10 mouse cellular contexts compared by ENCODE assay signal in genomic region chr1:179940071-179940786, GRCm38 (mm10). TPM values are rescaled to one million over a fixed set of nuclear protein-coding genes. Genes with fewer than 3 reads are reported as not detected.
DNase-seq lines count a peak whose midpoint lies in the region; ATAC-seq and TF ChIP-seq lines count a peak whose summit lies in the region.
"Had no signal": no experiment of that assay in that cellular context is flagged by ENCODE, and none has a peak within 500 bp of the region (broad histone marks: within the 10 kb centered on the region; RNA-seq: fewer than 3 reads in every experiment).

No protein-coding gene starts in this region.

- no peaks in the 10 kb centered on the region for H3K9me3 ChIP-seq in intestine, embryonic 14.5 days (ENCODE audit: control insufficient read depth, low read length)
- no peaks in the 10 kb centered on the region for H3K9me3 ChIP-seq in intestine, postnatal 0 days (ENCODE audit: control insufficient read depth)
- H3K9me3 ChIP-seq in stomach, postnatal 0 days (ENCODE audit: control insufficient read depth, low read length) = no peaks in the 10 kb centered on the region
- H3K9me3 ChIP-seq in midbrain, embryonic 10.5 days (replicated peaks) = no peaks in the 10 kb centered on the region

- WGBS in intestine, embryonic 14.5 days = 69% methylated on average over 23 of the region's 23 CpGs
- WGBS in intestine, postnatal 0 days = 75% methylated on average over 23 of the region's 23 CpGs
- 47% methylated on average over 23 of the region's 23 CpGs for WGBS in stomach, postnatal 0 days
- WGBS in midbrain, embryonic 10.5 days = 89% methylated on average over 23 of the region's 23 CpGs

- no peak for TF ChIP-seq CTCF in intestine, postnatal 0 days (IDR thresholded peaks at IDR 0.05; ENCODE audit: low read depth)
- no peak for TF ChIP-seq CTCF in stomach, postnatal 0 days (IDR thresholded peaks at IDR 0.05; ENCODE audit: low read depth)

- no peak for TF ChIP-seq EP300 in stomach, postnatal 0 days (optimal IDR thresholded peaks at IDR 0.05)

- no peak overlapping the region for H3K4me2 ChIP-seq in intestine, embryonic 14.5 days (ENCODE audit: low read length)
- no peak overlapping the region; the same call in 1 of the 2 replicates for H3K4me2 ChIP-seq in intestine, postnatal 0 days (replicated peaks; ENCODE audit: low read depth)
- H3K4me2 ChIP-seq in stomach, postnatal 0 days (replicated peaks; ENCODE audit: low read depth) = peak overlapping the region; percentile 34

- ATAC-seq in intestine, embryonic 14.5 days (replicated peaks; ENCODE audit: low FRiP score, low TSS enrichment, low read depth) = no peak
- ATAC-seq in intestine, postnatal 0 days = no peak
- no peak for ATAC-seq in stomach, postnatal 0 days (ENCODE audit: low FRiP score, low TSS enrichment)
- ATAC-seq: forebrain, embryonic 16.5 days had no signal

- no peaks in the 10 kb centered on the region; the same call in 1 of the 2 replicates for H3K4me1 ChIP-seq in intestine, embryonic 14.5 days (replicated peaks; ENCODE audit: control insufficient read depth, insufficient read depth, low read length)
- H3K4me1 ChIP-seq in intestine, postnatal 0 days (replicated peaks; ENCODE audit: control insufficient read depth, insufficient read depth, low read length) = no peaks in the 10 kb centered on the region
- H3K4me1 ChIP-seq in stomach, postnatal 0 days (replicated peaks; ENCODE audit: control insufficient read depth, insufficient read depth) = no peaks in the 10 kb centered on the region
- H3K4me1 ChIP-seq in midbrain, embryonic 10.5 days = no peaks in the 10 kb centered on the region

- no peaks in the 10 kb centered on the region for H3K36me3 ChIP-seq in intestine, embryonic 14.5 days (ENCODE audit: control insufficient read depth, insufficient read depth, low read length)
- no peaks in the 10 kb centered on the region for H3K36me3 ChIP-seq in intestine, postnatal 0 days (ENCODE audit: control insufficient read depth, insufficient read depth)
- no peaks in the 10 kb centered on the region for H3K36me3 ChIP-seq in stomach, postnatal 0 days (ENCODE audit: control insufficient read depth, insufficient read depth, low read length)
- no peaks in the 10 kb centered on the region for H3K36me3 ChIP-seq in midbrain, embryonic 10.5 days

- H3K27ac ChIP-seq in intestine, embryonic 14.5 days (ENCODE audit: low read depth) = peak overlapping the region; percentile 51; the same call in 1 of the 2 replicates
- H3K27ac ChIP-seq in intestine, postnatal 0 days (ENCODE audit: low read depth, low read length) = no peak overlapping the region
- H3K27ac ChIP-seq in stomach, postnatal 0 days (replicated peaks) = peak overlapping the region; percentile 70
- H3K27ac ChIP-seq in midbrain, embryonic 10.5 days (replicated peaks) = no peak overlapping the region

- H3K9ac ChIP-seq in intestine, embryonic 14.5 days (ENCODE audit: low read length) = no peak overlapping the region
- no peak overlapping the region for H3K9ac ChIP-seq in intestine, postnatal 0 days (ENCODE audit: low read depth, low read length)
- H3K9ac ChIP-seq in stomach, postnatal 0 days (ENCODE audit: low read length) = no peak overlapping the region

- H3K27me3 ChIP-seq in intestine, embryonic 14.5 days (replicated peaks; ENCODE audit: control insufficient read depth, insufficient read depth, low read length) = no peaks in the 10 kb centered on the region
- H3K27me3 ChIP-seq in intestine, postnatal 0 days (replicated peaks; ENCODE audit: control insufficient read depth, insufficient read depth, low read length) = no peaks in the 10 kb centered on the region
- no peaks in the 10 kb centered on the region for H3K27me3 ChIP-seq in stomach, postnatal 0 days (ENCODE audit: control insufficient read depth, insufficient read depth, low read length)
- H3K27me3 ChIP-seq in midbrain, embryonic 10.5 days (ENCODE audit: low read depth, poor library complexity, severe bottlenecking) = no peaks in the 10 kb centered on the region

- DNase-seq in intestine, embryonic 14.5 days (ENCODE audit: low spot score) = no peak
- peak; percentile 55 for DNase-seq in right cerebral cortex, adult 18-20 months
- no peak for DNase-seq in right cerebral cortex, postnatal 4 days
- DNase-seq in layer of hippocampus, adult 9-11 months = peak; percentile 84
- no peak for DNase-seq in stomach, postnatal 0 days (ENCODE audit: low spot score)
- no peak for DNase-seq in midbrain, embryonic 10.5 days (ENCODE audit: low spot score)
- DNase-seq: cerebellum, adult 9-10 months; lung, postnatal 36 days had no signal

- no peak overlapping the region for H3K4me3 ChIP-seq in intestine, embryonic 14.5 days (ENCODE audit: low read depth, low read length)
- H3K4me3 ChIP-seq in intestine, postnatal 0 days (ENCODE audit: low read depth, low read length) = no peak overlapping the region
- peak overlapping the region; percentile 17; the same call in 1 of the 2 replicates for H3K4me3 ChIP-seq in stomach, postnatal 0 days (ENCODE audit: low read depth, low read length)
- no peak overlapping the region for H3K4me3 ChIP-seq in midbrain, embryonic 10.5 days

RNA-seq across cellular contexts. Expression of gene Cdc42bpa, which starts 20.0 kb away (rescaled TPM):
- polyA plus RNA-seq in intestine, embryonic 14.5 days (2014; fragmentation: Nextera tagmentation; extraction: Ambion mirVana) = 14.1 and 15.4 TPM in 2 replicates
- polyA plus RNA-seq in intestine, postnatal 0 days (2015; fragmentation: Nextera tagmentation; extraction: Ambion mirVana) = 9.2 and 10.9 TPM in 2 replicates
- 8.0 and 8.8 TPM in 2 replicates for polyA plus RNA-seq in stomach, postnatal 0 days (2015; fragmentation: Nextera tagmentation; extraction: Ambion mirVana)
- 11.7 and 13.0 TPM in 2 replicates for polyA plus RNA-seq in midbrain, embryonic 10.5 days (2016; fragmentation: Nextera tagmentation; extraction: Ambion mirVana)

Comparison
In these comparisons a context has a peak if more than half of its experiments do, and no peak if none do; other contexts are left out.
1. DNase-seq: peak in right cerebral cortex, adult 18-20 months (single experiment) and layer of hippocampus, adult 9-11 months (single experiment); none in intestine, embryonic 14.5 days (single experiment), right cerebral cortex, postnatal 4 days (single experiment), stomach, postnatal 0 days (single experiment) and midbrain, embryonic 10.5 days (single experiment).
2. H3K27ac ChIP-seq: peak in intestine, embryonic 14.5 days (single experiment) and stomach, postnatal 0 days (single experiment); none in intestine, postnatal 0 days (single experiment) and midbrain, embryonic 10.5 days (single experiment).